8 mouse cellular contexts compared by ENCODE assay signal in genomic region chr8:108718031-108718430, GRCm38 (mm10).
DNase-seq lines count a peak whose midpoint lies in the region; ATAC-seq lines count a peak whose summit lies in the region.

No protein-coding gene starts in this region.

- no peaks in the 10 kb centered on the region for H3K9me3 ChIP-seq in embryonic facial prominence, embryonic 10.5 days
- H3K9me3 ChIP-seq in intestine, embryonic 16.5 days (ENCODE audit: control insufficient read depth, low read length) = no peaks in the 10 kb centered on the region

- H3K4me3 ChIP-seq in embryonic facial prominence, embryonic 10.5 days = peak overlapping the region; percentile 90; the same call in 1 of the 2 replicates
- peak overlapping the region; percentile 8; the same call in 1 of the 2 replicates for H3K4me3 ChIP-seq in intestine, embryonic 16.5 days (ENCODE audit: low read length)

- 0 out of 2 replicates have a peak overlapping the region, but pooled peaks have one; percentile 5 for H3K27ac ChIP-seq in embryonic facial prominence, embryonic 10.5 days (replicated peaks)
- peak overlapping the region; percentile 1; the same call in 1 of the 2 replicates for H3K27ac ChIP-seq in intestine, embryonic 16.5 days (ENCODE audit: low read length)

- peak; percentile 81 for DNase-seq in adrenal gland, adult 2 months
- no peak for DNase-seq in adrenal gland, adult 18-20 months (ENCODE audit: low spot score in 2 of 2)
- no peak for DNase-seq in embryonic facial prominence, embryonic 10.5 days (ENCODE audit: low spot score)
- peak; percentile 71 for DNase-seq in lung, postnatal 36 days
- DNase-seq in embryo, embryonic 9.5 days (ENCODE audit: extremely low spot score) = no peak
- DNase-seq in Muller cell, postnatal 12 days (ENCODE audit: inconsistent ontology term) = no peak

- no peaks in the 10 kb centered on the region for H3K36me3 ChIP-seq in embryonic facial prominence, embryonic 10.5 days (replicated peaks)
- H3K36me3 ChIP-seq in intestine, embryonic 16.5 days (ENCODE audit: control insufficient read depth, insufficient read depth, low read length) = no peaks in the 10 kb centered on the region

- H3K9ac ChIP-seq in intestine, embryonic 16.5 days (ENCODE audit: low read depth, low read length) = 0 out of 2 replicates have a peak overlapping the region, but pooled peaks have one; percentile 5

- peak overlapping the region; percentile 32 for H3K4me2 ChIP-seq in intestine, embryonic 16.5 days (ENCODE audit: low read depth, low read length)

- H3K27me3 ChIP-seq in embryonic facial prominence, embryonic 10.5 days (replicated peaks; ENCODE audit: low read depth, poor library complexity, severe bottlenecking) = peaks cover 32% of the 10 kb centered on the region
- H3K27me3 ChIP-seq in intestine, embryonic 16.5 days (replicated peaks; ENCODE audit: control insufficient read depth, insufficient read depth, low read length) = no peaks in the 10 kb centered on the region

- 31% methylated on average over 6 of the region's 6 CpGs for WGBS in embryonic facial prominence, embryonic 10.5 days
- WGBS in intestine, embryonic 16.5 days = 31% methylated on average over 6 of the region's 6 CpGs

- ATAC-seq in intestine, embryonic 16.5 days = peak; percentile 37; the same call in 1 of the 2 replicates
- ATAC-seq in inflammation-experienced regulatory T-cells, adult 6 months = no peak

- peaks cover 98% of the 10 kb centered on the region for H3K4me1 ChIP-seq in embryonic facial prominence, embryonic 10.5 days
- peaks cover 51% of the 10 kb centered on the region for H3K4me1 ChIP-seq in intestine, embryonic 16.5 days (ENCODE audit: control insufficient read depth, insufficient read depth, low read length)

Comparison
In these comparisons a context has a peak if more than half of its experiments do, and no peak if none do; other contexts are left out.
1. DNase-seq: peak in adrenal gland, adult 2 months (single experiment) and lung, postnatal 36 days (single experiment); none in adrenal gland, adult 18-20 months (0 of 2), embryonic facial prominence, embryonic 10.5 days (single experiment), embryo, embryonic 9.5 days (single experiment) and Muller cell, postnatal 12 days (single experiment).